Mouse (Mus musculus): ENCODE measurements at regions not wholly inside any gene's neighbourhood (a gene's known extent, or its start where the extent isn't known, plus 50 kb on each side); places are given as distances from the start of the nearest gene placed in this dataset.

DNA sequence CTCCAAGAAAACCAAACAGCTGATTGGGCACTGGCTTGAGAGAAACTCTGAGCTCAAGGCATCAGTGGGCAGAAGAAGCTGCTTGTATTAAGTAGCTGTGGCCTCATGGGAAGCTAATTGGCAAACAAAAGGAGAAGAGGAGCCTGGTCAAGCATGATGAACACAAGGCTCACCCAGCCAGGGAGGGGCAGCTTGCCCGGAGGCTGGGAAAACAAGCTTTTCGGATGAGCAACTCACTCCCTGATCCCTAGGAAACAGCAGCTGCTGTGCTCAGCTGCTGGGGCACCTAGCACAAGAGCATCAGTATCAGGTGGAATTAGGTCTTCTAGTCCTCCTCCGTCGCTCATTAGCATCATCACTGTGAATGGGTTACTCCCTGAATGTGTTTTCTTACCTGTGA, 405.6 kb upstream of the Kdm8 start:
- Histone ChIP-seq H3K27ac (no peak overlapping the region), H3K9ac (no peak overlapping the region), H3K27me3 (replicated peaks) (no peaks in the 10 kb centered on the region), H3K4me3 (replicated peaks) (no peak overlapping the region), H3K9me3 (no peaks in the 10 kb centered on the region), H3K4me1 (no peaks in the 10 kb centered on the region), H3K4me2 (no peak overlapping the region), H3K36me3 (no peaks in the 10 kb centered on the region)
- ATAC-seq (ENCODE audit: insufficient read depth, low FRiP score, low read depth), result no peak
- WGBS, result 76% methylated on average over 4 of the region's 4 CpGs

DNA sequence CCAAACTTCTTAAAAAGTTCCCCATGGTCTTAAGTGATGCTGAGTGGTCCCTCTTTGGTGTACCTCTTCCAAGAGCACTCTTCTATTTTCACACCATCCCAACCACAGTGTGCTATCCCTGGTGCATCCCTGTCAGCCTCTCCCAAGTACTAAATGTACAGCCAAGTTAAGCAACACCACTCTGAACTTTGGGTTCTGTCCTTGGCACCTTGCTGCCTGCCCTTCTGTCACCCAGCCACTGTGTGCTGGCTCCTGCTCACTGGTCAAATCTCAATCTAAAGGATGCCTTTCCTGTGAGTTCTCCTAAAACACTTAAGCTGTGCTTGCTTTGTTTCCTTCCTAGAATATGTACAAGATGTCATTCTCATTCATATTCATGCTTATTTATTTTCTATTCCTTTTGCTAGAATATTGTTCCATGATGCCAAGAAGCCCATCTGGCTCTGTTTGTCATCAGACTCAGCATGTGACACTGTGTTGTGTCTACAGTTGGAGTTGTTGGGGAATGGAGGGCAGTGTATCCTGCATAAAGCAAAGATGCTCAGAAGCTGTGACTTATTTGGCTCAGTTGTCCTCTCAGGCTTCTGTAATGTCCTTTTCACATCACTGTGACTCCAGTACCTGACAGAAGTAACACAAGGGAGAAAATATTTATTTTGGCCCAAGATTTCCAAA, 388.4 kb upstream of the Kdm8 start:
- no peaks in the 10 kb centered on the region for H3K4me1 ChIP-seq
- H3K9ac ChIP-seq, result no peak overlapping the region
- no peaks in the 10 kb centered on the region for H3K36me3 ChIP-seq
- no peak for ATAC-seq (ENCODE audit: insufficient read depth, low FRiP score, low read depth)
- no peaks in the 10 kb centered on the region for H3K27me3 ChIP-seq (replicated peaks)
- H3K4me2 ChIP-seq, result no peak overlapping the region
- H3K9me3 ChIP-seq, result no peaks in the 10 kb centered on the region
- no peak overlapping the region for H3K27ac ChIP-seq
- H3K4me3 ChIP-seq (replicated peaks), result no peak overlapping the region

- 85% methylated on average over 4 of the region's 4 CpGs for WGBS
- no peak overlapping the region for H3K4me2 ChIP-seq
- H3K27me3 ChIP-seq (replicated peaks), result no peaks in the 10 kb centered on the region
- no peaks in the 10 kb centered on the region for H3K9me3 ChIP-seq
- H3K36me3 ChIP-seq, result no peaks in the 10 kb centered on the region
- no peaks in the 10 kb centered on the region for H3K4me1 ChIP-seq
- H3K9ac ChIP-seq, result no peak overlapping the region
- no peak for ATAC-seq (ENCODE audit: insufficient read depth, low FRiP score, low read depth)
- no peak overlapping the region for H3K27ac ChIP-seq
- H3K4me3 ChIP-seq (replicated peaks), result no peak overlapping the region
These were observed 342.0 kb upstream of the Kdm8 start for GRCm38 (mm10) chr7:125102464-125102863.

GRCm38 (mm10) chr7:125104011-125104410, 340.5 kb upstream of the Kdm8 start:
- Histone ChIP-seq H3K9ac (no peak overlapping the region), H3K4me1 (no peaks in the 10 kb centered on the region), H3K27ac (no peak overlapping the region), H3K36me3 (no peaks in the 10 kb centered on the region), H3K27me3 (replicated peaks) (no peaks in the 10 kb centered on the region), H3K4me2 (no peak overlapping the region), H3K9me3 (no peaks in the 10 kb centered on the region), H3K4me3 (replicated peaks) (no peak overlapping the region)
- WGBS, result 74% methylated on average over 4 of the region's 4 CpGs
- no peak for ATAC-seq (ENCODE audit: insufficient read depth, low FRiP score, low read depth)

DNA sequence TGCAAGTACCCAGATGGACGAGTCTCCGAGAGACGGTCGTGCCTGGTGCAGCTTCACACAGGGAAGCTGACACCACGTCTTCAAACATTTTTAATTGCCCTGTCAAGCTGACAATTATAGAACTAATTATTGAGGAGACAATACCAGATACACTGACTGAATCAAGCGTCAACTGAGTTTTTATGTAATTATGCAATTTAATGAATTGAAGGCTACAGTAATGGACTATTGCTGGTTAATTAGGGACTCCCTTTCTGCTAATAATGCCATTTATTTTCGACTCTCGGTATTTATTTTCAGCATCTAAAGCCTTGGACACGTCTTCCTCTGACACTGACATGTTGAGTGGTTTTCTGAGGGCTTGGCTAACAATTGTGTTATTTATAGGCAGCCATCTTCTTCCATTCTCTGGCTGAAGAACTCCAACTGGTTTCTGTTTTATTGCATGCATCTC, 331.6 kb upstream of the Kdm8 start:
- WGBS, result 78% methylated on average over 9 of the region's 9 CpGs

DNA sequence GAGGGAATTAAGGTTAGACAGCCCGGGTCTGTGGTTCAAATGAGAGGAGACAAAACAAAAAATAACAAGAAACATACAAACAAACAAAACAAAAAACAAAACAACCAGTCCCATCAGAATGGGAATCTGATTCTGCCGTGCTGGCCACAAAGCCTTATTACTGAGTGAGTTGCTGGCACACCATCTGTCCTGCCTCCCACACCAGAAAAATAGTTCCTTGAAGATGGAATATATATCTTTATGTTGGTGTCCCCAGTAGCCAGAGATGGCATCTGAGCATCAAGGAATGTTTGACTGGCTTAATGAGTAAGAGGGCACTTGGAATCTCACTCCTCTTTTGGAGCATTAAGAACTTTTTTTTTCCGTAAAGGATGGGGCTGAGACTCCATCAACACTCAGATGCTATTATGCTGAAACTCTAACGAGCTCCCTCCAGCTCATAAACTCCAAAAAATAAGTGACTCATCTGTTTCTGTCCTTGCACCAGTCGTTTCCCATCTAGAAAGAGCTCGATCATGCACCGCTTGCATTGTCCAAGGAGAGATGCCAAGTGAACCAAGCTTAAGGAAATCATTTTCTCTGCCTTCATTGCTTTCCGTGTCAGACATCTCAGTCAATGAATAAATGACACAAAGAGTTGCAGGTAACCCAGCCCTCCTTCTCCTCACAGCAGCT, 329.0 kb upstream of the Kdm8 start:
- 80% methylated on average over 8 of the region's 8 CpGs for WGBS
- ATAC-seq (ENCODE audit: insufficient read depth, low FRiP score, low read depth), result no peak
- H3K4me3 ChIP-seq (replicated peaks), result no peak overlapping the region
- no peak overlapping the region for H3K9ac ChIP-seq
- H3K9me3 ChIP-seq, result no peaks in the 10 kb centered on the region
- H3K4me1 ChIP-seq, result no peaks in the 10 kb centered on the region
- H3K27ac ChIP-seq, result no peak overlapping the region
- no peak overlapping the region for H3K4me2 ChIP-seq
- no peaks in the 10 kb centered on the region for H3K27me3 ChIP-seq (replicated peaks)
- no peaks in the 10 kb centered on the region for H3K36me3 ChIP-seq

More for the DNA sequence above, 331.6 kb upstream of the Kdm8 start:
- Histone ChIP-seq H3K9ac (no peak overlapping the region), H3K4me1 (no peaks in the 10 kb centered on the region), H3K4me3 (replicated peaks) (no peak overlapping the region), H3K4me2 (no peak overlapping the region), H3K27ac (no peak overlapping the region), H3K36me3 (no peaks in the 10 kb centered on the region), H3K27me3 (replicated peaks) (no peaks in the 10 kb centered on the region), H3K9me3 (no peaks in the 10 kb centered on the region)
- ATAC-seq (ENCODE audit: insufficient read depth, low FRiP score, low read depth), result no peak

- Histone ChIP-seq H3K27ac (no peak overlapping the region), H3K36me3 (no peaks in the 10 kb centered on the region), H3K9ac (no peak overlapping the region), H3K27me3 (replicated peaks) (no peaks in the 10 kb centered on the region), H3K4me3 (replicated peaks) (no peak overlapping the region), H3K9me3 (no peaks in the 10 kb centered on the region), H3K4me1 (no peaks in the 10 kb centered on the region), H3K4me2 (no peak overlapping the region)
- 67% methylated on average over 8 of the region's 8 CpGs for WGBS
- ATAC-seq (ENCODE audit: insufficient read depth, low FRiP score, low read depth), result no peak
These were observed 327.3 kb upstream of the Kdm8 start for GRCm38 (mm10) chr7:125117173-125117572.

- H3K27ac ChIP-seq, result no peak overlapping the region
- H3K4me2 ChIP-seq, result no peak overlapping the region
- H3K9ac ChIP-seq, result no peak overlapping the region
- no peaks in the 10 kb centered on the region for H3K4me1 ChIP-seq
- H3K9me3 ChIP-seq, result no peaks in the 10 kb centered on the region
- 58% methylated on average over 1 of the region's 1 CpGs for WGBS
- H3K27me3 ChIP-seq (replicated peaks), result no peaks in the 10 kb centered on the region
- no peaks in the 10 kb centered on the region for H3K36me3 ChIP-seq
- H3K4me3 ChIP-seq (replicated peaks), result no peak overlapping the region
- ATAC-seq (ENCODE audit: insufficient read depth, low FRiP score, low read depth), result no peak
These were observed 315.3 kb upstream of the Kdm8 start for GRCm38 (mm10) chr7:125129187-125129586.

- no peak overlapping the region for H3K4me2 ChIP-seq
- no peaks in the 10 kb centered on the region for H3K4me1 ChIP-seq
- H3K9ac ChIP-seq, result no peak overlapping the region
- no peak for ATAC-seq (ENCODE audit: insufficient read depth, low FRiP score, low read depth)
- H3K27me3 ChIP-seq (replicated peaks), result no peaks in the 10 kb centered on the region
- no peak overlapping the region for H3K27ac ChIP-seq
- no peaks in the 10 kb centered on the region for H3K9me3 ChIP-seq
- H3K4me3 ChIP-seq (replicated peaks), result no peak overlapping the region
- no peaks in the 10 kb centered on the region for H3K36me3 ChIP-seq
- 73% methylated on average over 1 of the region's 1 CpGs for WGBS
These were observed 312.5 kb upstream of the Kdm8 start for GRCm38 (mm10) chr7:125131968-125132367.

DNA sequence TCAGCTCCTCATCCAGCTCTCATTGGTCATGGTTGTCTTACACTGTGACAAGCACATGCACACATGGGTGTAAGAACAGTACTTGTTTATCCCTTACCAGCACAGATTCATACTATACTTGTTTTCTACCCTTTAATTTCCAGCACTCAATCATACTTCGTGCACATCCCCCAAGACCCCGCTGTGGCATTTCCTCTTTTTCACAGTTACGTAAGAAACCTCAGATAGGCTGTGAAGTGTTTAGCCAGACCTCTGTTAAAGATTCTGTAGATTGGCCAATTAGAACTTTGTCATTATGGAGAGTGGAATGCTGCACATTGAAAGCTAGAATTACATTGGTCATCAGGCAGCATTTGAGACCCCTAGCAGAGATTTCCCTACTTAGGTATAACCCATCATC, 305.9 kb upstream of the Kdm8 start:
- Histone ChIP-seq H3K9me3 (no peaks in the 10 kb centered on the region), H3K36me3 (no peaks in the 10 kb centered on the region), H3K4me1 (no peaks in the 10 kb centered on the region), H3K4me2 (no peak overlapping the region), H3K27me3 (replicated peaks) (no peaks in the 10 kb centered on the region), H3K4me3 (replicated peaks) (no peak overlapping the region), H3K27ac (no peak overlapping the region), H3K9ac (no peak overlapping the region)
- 76% methylated on average over 3 of the region's 3 CpGs for WGBS
- no peak for ATAC-seq (ENCODE audit: insufficient read depth, low FRiP score, low read depth)

- ATAC-seq (ENCODE audit: insufficient read depth, low FRiP score, low read depth), result no peak
- Histone ChIP-seq H3K27me3 (replicated peaks) (no peaks in the 10 kb centered on the region), H3K4me3 (replicated peaks) (no peak overlapping the region), H3K9me3 (no peaks in the 10 kb centered on the region), H3K4me1 (no peaks in the 10 kb centered on the region), H3K9ac (no peak overlapping the region), H3K36me3 (no peaks in the 10 kb centered on the region), H3K4me2 (no peak overlapping the region), H3K27ac (no peak overlapping the region)
- 69% methylated on average over 2 of the region's 2 CpGs for WGBS
These were observed 305.3 kb upstream of the Kdm8 start for GRCm38 (mm10) chr7:125139196-125139595.

- WGBS, result 71% methylated on average over 3 of the region's 3 CpGs
- H3K27ac ChIP-seq, result no peak overlapping the region
These were observed 303.6 kb upstream of the Kdm8 start for GRCm38 (mm10) chr7:125140854-125141253.

More at GRCm38 (mm10) chr7:125140854-125141253, 303.6 kb upstream of the Kdm8 start:
- no peaks in the 10 kb centered on the region for H3K4me1 ChIP-seq
- no peak overlapping the region for H3K9ac ChIP-seq
- no peaks in the 10 kb centered on the region for H3K36me3 ChIP-seq
- no peaks in the 10 kb centered on the region for H3K27me3 ChIP-seq (replicated peaks)
- H3K9me3 ChIP-seq, result no peaks in the 10 kb centered on the region
- no peak overlapping the region for H3K4me3 ChIP-seq (replicated peaks)
- ATAC-seq (ENCODE audit: insufficient read depth, low FRiP score, low read depth), result no peak
- no peak overlapping the region for H3K4me2 ChIP-seq

Data from stomach, embryonic 15.5 days (tissue).